Mouse (Mus musculus) left cerebral cortex, adult 8-10 months (tissue): ENCODE measurements at regions not wholly inside any gene's neighbourhood (a gene's known extent, or its start where the extent isn't known, plus 50 kb on each side); places are given as distances from the start of the nearest gene placed in this dataset.

Experiments
- DNase-seq, 2 experiments: peaks; one replicate each; pipeline ENCODE4 v3.0.0; 2022; ENCODE audit warnings: low spot score in 2 of 2

DNA sequence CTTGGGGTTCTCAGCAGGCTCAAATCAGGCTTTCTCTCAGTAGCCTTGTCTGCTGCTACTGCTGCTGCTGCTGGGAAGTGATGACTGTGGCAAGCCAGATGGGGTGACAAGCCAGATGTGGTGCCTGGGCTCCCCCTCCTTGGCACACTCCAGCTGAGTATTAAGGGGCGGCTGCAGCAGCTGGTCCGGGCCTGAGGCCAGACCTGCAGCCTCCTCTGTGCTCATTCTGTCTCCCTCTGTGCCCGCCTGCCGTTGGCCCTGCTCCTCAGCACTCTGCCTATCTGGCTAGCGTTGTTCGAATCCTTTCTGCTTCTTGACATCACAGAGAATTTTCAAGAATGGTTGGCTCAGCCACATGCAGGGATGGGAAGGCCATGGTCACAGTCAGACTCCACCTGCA lies 139.6 kb upstream of the Mgmt start:
- DNase-seq, result no peak

DNA sequence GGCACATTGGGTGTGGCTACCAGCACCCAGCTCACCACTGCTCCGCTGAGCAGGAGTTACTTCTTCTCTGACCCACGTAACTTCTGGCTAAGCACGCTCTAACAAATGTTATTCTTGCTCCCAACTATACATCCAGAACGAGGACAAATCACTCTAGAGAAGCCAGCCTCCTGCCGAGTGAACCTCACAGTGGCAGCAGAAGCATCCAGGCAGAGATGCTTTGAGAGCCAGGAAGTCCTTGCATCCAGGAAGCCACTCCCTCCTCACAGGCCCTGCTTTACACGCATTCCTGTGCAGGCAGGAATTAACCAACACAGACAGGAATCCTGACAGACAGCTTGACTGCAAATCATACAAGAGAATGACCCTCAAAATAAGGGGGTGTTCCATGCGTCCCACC lies 129.4 kb upstream of the Mgmt start:
- DNase-seq, result no peak

DNA sequence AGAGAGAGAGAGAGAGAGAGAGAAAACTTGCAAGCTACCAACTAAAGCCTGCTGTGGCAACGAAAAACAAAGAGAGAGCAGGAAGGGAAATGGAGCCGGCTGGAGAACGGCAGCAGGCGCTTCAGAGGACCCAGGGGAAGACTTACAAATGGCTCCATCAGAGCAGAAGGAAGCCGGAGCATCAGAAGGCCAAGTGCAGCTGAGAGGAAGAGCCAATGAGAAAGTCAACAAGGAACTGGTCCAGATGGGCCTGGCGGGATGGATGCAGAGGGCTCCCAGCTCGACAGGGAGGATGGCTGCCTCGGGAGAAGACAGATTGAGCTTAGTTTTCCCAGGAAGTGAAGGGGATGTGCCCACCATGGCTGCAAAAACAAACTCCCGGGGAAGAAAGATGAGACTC lies 127.2 kb upstream of the Mgmt start:
- no peak for DNase-seq

DNA sequence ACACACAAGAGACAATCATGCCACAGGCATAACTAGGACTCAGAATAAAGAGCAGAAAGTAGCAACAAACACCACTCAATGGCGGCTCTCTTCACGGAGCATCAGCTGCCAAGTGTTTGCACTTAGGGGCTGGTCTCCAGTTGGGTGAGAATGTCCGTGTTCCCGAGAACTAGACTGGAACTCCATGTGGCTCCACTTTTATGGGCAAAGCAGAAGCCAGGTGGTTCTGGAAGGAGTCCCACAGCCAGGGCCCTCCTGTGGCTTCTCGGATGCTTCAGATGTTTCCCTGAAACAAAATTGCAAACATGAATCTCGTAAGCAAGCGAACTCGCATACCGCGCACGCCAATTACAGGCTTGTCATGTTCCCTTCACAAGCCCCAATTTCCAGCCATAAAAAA lies 113.7 kb upstream of the Mgmt start:
- no peak for DNase-seq

DNA sequence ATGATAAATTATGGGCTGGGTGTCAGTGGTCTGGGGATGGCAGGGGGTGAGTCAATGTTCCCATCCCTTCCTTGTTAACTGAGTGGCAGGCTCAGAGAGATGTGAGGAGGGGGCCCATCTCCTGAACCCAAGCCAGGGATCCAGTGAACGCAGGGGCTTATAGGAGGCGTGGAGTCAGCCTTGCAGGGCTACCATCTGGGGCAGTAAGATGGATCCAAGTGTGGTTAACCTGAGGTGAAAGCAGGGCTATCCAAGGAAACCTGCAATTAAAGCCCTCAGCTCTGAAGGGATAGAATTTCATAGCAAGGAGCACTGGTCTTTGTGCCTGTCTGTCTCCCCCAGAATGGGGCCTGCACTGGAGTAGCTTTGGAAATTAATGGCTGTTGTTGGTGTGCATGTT lies 103.3 kb upstream of the Mgmt start:
- no peak for DNase-seq

DNA sequence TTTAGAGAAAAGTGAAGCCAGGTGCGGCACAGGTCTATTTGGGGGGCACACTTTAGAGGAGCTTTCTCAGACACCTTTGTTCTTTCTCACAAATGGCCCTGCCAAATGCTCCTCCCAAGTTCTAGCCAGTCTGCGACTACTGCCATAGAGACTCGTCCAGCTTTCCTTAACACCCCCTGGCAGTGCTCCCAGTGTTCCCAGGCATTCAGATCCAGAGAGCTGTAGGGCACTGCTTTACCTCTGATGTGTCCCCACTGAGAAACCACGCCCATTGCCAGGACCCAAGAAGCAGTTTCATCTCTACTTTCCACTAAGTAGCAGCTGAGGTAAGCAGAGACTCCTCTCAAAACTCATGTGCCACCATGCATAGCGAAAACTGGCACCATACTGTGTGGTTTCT lies 102.3 kb upstream of the Mgmt start:
- no peak for DNase-seq

DNA sequence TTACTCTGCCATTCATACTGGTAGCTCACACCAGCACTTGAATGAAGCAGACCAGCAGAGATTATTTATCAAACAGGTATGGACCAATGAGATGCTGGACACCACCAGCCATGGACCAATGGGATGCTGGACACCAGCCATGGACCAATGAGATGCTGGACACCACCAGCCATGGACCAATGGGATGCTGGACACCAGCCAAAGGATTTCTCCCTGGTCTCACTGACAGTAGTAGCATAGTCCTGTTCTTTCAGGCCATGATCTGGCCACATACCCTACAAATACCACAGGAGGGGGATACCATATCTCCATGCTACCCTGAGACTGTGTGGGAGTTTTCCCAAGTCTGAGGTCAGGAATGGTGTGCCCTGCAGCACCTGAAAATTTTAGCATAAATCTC lies 98.0 kb upstream of the Mgmt start:
- no peak for DNase-seq

DNA sequence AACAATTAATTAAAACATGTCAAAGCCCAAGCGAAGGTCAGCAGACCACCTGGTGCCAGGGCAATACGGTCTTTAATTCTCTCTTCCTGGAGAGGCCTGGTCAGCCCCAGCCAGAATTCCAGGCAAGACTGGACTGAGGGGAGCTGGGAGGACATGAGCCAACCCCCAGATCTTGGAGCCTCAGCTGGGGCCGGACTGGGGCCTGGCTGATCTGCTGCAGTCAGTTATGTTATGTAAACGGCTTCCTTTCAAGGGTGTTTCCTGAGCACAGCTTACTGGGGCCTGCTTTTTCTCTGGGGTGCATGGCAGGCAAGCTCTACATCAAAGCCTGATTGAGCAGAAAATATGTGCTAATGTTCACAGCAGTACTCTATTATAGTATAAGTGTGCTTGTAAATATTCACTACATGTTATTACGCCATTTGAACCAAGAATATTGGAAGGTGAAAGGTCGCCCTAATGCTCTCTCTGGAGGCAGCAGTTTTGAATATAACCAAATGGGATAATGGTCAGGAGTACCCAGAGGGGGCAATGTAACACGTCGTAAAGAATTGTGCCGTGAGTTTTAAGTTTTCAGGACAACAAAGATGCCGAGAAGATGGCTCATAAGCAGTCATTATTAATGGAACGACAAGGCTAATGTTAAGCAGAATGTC lies 96.5 kb upstream of the Mgmt start:
- DNase-seq, result no peak

DNA sequence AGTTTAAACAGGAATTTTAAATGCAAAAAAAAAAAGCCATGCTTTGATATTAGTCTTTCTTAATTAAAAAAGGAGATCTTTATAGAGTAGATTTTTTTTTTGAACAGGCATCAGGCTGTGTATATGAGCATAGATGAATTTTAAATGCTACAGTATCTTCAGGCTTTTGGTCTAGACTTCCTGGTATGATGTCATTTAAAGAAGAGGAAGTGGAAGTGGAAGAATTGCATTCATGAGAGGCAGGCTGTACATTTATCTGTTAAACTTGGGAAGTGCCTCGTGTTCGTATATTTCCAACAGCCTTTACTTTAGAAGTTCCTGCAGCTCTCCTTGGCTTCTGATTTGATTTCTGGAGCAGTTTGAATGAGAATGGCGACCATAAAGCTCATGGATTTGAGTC lies 95.8 kb upstream of the Mgmt start:
- DNase-seq, result no peak

DNA sequence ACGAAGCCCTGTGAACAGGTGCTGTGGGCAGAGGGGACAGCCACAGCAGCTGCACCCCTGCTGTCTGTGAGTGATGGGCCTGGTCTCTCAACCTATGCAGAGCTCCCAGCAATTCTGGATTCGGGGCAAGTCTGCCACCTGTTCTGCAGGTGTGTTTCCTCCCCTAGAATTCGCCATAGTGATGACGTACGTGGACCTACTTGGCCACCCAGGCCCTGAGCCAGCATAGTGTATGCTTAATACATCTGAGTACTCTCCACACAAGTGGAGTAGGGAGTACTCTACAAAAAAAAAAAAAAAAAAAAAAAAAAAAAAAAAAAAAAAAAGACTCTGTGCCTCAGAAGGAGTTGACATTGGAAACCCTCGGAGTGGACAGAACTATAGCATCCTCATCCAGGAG lies 87.3 kb upstream of the Mgmt start:
- DNase-seq, result no peak

DNA sequence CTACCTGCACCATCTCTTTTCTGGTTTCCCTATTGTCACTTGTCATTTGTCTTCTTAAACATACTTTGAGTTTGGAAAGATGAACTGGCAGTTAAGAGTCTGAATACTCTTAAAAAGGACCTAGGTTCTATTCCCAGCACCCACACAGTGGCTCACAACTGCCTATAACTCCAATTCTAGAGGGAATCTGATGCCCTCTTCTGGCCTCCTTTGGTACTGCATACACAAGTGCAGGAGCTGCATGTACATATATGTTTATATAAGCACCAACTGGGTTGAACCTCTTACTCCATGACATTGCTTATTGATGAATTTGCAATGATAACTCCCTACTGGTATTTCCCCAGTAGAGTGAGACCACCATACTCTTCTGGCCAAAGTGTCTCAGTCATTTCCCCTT lies 86.4 kb upstream of the Mgmt start:
- no peak for DNase-seq

DNA sequence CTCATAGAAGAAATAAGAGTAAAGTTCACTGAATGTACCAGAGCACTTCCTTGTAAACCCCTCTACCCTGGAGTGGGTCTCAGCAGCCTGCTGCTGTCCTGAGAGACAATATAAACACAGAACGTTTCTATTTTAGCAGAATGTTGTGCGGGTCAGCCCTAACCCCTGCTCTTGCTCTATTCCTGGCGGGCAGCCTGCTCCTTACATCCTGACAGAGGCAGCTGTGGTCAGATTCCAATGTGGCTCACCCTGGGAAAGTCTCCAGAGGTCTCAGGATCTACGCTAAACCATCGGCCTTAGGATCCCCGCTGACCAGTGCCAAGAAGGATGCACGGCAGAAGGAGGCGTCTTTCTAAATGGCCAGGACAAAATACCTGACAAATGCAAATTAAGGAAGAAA lies 84.8 kb upstream of the Mgmt start:
- DNase-seq, result no peak

DNA sequence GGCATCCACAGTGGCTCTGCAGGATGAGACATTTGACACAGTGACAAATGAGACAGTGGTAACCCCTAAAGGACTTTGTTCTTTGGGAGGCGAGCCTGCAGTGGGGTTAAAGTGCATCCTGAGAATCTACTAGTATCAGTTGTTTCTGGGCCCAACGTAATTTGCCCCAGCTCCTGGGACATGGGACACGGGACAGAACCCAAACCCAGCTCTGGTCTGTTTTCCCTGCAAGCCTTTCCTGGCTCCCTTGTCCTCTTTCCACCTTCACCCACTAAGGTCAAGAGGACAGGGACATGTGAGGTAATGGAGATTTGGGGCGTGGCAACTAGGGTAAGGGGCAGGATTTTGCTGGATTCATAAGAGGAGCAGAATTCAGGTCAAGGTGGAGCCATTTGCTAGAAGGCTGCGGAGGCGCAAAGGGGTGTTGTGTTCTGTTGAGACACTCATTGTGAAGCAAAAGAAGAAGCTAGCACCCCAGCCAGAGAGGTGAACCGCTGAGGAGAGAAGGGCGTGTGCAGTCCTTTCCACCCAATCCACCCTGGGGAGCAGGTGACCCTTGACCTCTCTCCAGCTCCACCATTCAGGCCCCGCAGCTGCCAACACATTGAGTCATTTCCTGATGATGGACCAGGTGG lies 80.6 kb upstream of the Mgmt start:
- no peak for DNase-seq

DNA sequence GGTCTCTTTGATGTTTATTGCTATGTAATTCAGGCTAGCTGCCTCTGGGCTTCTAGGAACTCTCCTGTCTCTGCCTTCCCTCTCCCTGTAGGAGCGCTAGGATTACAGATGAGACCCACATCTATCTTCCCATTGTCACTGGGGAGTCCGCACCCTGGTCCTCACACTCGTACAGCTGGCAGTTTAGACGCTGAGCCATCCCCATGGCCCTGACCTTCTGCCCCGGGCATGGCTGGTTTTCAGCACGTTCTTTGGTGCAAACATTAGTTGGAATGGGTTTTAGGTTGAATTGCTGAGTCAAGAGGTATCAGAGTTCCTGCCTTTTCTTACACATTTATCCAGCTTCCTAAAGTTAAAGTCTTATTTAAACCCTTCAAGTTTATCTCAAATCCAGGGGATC lies 79.7 kb upstream of the Mgmt start:
- DNase-seq, result no peak

DNA sequence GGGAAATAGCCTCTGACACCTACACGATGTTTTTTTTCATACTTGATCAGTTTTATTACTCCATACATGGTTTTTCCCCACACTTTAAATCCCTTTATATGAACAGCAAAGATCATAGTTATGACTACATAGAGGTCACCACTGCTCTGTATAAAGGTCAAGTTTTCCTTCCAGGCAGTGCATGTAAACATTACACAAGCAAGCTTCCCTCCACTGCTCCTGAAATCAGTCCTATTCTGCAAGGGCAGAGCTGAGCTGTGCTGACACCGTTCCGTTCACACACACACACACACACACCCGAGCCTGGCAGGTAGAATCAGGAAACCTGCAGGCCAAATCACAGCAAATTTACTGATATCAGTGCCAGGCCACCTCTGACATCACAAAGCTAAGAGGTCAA lies 74.1 kb upstream of the Mgmt start:
- no peak for DNase-seq

DNA sequence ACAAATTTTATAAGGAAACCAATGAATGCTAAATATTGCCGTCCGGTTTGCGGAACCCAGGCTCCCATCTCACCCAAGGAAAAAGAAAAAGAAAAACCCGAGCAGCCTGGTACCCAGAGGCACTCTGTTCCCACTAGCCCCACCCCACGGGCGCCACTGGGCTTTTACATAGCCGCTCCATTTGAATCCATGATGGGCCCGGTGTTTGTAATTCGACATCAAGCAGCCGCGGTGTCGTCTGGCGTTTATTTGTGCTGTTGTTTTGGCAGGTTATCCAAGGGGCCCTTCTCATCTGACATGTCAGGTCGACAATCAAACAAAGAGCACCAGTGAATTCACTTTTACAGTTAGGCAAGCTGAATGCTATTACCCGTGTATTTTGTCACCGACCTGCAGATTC lies 68.8 kb upstream of the Mgmt start:
- DNase-seq, result no peak

DNA sequence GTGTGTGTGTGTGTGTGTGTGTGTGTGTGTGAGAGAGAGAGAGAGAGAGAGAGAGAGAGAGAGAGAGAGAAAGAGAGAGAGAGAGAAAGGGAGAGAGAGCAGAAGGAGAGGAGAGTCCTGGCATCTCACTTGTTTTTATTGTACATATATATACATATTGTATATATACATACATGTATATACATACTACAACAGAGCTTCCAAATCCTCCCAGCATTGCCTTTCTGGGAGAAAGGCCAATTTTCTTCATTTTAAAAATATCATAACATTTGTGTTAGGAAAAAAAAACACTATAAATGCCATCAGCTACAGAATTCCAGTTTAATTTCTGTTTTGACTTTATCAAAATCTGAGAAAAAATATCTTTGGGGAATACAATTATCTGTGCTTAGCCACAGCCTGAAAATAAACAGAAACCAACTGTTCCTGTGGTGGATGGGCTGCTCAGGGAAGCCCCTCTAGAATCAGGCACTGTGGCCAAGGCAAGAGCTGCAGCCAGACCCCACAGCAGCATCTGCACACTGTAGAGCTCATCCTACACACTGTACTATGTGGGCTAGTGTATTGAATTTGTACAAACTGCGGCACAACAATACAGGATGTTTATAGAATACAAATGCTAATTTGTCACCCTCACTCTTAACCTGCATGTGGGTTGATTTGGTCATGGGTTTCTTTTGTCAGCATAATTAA lies 64.6 kb upstream of the Mgmt start:
- DNase-seq, result no peak

DNA sequence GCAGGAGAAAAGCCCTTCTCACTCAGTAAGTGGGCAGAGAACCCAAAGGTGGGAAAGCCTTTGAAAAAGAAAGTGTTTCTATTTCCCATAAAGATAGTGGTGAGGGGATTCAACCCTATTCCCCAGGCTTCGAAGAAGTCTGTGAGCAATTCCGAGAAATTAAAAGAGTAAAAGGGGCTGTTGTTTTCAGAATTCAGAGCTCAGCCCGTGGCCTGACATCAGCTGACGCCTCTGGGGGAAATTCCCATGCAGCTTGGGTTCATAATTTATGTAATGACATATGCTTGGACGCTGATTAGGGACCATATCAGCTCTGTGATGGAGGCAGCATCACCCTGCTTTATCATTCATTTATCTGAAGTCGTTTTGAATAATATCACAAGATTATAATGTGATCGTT lies 62.0 kb upstream of the Mgmt start:
- DNase-seq, result no peak

DNA sequence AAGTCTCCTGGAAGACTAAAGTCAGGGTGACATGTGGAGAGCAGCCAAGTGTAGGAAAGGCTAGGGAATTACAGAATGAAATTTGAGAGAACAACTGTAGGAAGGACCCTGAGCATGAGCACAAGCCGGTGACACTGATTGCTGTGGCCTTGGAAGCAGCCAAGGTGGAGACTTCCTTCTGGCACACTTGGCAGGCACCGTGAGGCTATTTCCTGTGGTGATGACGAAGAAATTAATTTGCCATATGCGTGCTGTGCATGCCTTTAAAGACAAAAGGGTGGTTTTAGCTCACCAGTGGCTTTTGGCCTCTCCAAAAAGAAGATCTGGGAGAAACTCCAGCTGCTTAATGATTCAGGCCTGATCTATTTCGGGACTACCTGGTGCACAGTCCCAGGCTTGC lies 55.4 kb upstream of the Mgmt start:
- no peak for DNase-seq

DNA sequence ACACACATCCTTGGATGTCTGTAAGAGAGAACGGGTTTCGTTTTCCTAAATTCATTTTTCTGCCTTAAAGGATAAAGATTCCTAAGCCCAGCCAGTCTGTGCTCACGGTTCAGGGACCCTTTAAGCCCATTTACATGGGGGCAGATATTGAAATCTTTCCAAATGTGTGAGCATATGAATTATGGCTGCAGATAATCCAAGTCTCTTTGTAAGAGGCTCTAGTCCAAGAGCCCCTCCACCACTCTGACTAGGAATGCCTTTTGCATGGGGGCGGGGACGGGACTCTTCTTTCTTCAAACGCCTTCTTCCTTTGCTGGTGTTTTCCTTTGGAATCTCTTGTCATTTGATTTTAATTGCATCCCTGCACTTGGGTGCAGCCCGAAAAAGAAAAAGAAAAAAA lies 54.2 kb upstream of the Mgmt start:
- DNase-seq, result no peak

DNA sequence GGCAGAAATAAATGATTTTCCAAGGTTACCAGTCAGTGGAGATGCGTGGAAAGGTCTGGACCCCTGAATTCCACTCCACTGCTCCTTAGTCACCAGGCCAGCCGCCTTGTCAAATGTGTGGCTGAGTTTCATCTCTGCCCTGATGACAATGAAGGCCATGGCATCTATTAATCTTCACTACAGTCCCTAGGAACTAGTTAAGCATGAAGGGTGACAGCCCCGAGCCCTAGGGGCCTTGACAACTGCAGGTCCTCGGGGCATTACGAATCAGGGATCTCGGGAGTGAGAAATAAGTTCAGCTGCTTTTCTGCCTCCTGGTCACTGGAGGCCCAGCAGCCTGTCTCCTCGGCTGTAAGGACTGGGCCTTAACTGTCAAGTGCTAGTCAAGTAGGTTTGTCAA lies 51.7 kb upstream of the Mgmt start:
- no peak for DNase-seq

DNA sequence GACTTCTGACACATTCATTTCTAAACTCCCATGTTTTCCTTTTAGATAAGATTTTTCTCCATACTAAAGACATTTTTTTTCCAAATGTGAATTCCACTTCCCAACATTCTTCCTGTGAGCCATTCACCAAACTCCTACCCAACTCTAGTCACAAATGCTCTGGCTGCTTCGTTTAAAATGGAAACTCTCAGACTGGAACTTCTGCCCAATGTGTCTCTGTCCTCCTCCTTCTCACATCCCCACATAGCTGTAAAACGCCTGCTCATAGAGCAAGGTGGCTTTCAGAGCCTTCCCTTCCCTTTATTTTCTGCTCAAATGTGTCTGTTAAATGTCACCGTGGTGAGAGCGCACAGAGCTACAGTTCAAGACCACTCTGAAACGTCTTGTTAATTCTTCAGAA lies 50.1 kb upstream of the Mgmt start:
- no peak for DNase-seq
